Mouse (Mus musculus): ENCODE measurements around the gene Pgap2. TPM values are rescaled to one million over a fixed set of nuclear protein-coding genes. Genes with fewer than 3 reads are reported as not detected.
A peak's percentile ranks its signal among the peaks of the same experiment; 100 is the strongest.

The Pgap2 gene
- total and polyA plus RNA-seq, 3 experiments = 19.1 to 61.9 (median 24.1) TPM

- Histone ChIP-seq H3K27me3 (ENCODE audit: insufficient read depth, low read length) (no peaks in the 10 kb centered on the region), H3K9me3 (replicated peaks) (no peaks in the 10 kb centered on the region), H3K36me3 (replicated peaks) (peaks cover 18% of the 10 kb centered on the region), H3K4me3 (ENCODE audit: low read depth, low read length) (peak overlapping the region; percentile 91), H3K4me1 (ENCODE audit: insufficient read depth, low read depth, low read length) (peaks cover 48% of the 10 kb centered on the region)
- TF ChIP-seq POLR2AphosphoS5 (IDR thresholded peaks at IDR 0.05; ENCODE audit: insufficient replicate concordance, low read depth, low read length) (no peak), CTCF (IDR thresholded peaks at IDR 0.05; ENCODE audit: low read depth, low read length) (peak; percentile 58; the same call in 1 of the 2 replicates)
- ATAC-seq (ENCODE audit: extremely low read depth, insufficient number of reproducible peaks, low FRiP score, poor library complexity, severe bottlenecking) = peak; percentile 80
- peak; percentile 93 for DNase-seq (ENCODE audit: low spot score)
Measured at GRCm38 (mm10) chr7:102267113-102267579, 57.1 kb downstream of the Pgap2 start.

- peak within 1 kb of the TSS; percentile 91 for H3K4me3 ChIP-seq (ENCODE audit: low read depth, low read length)
- DNase-seq (ENCODE audit: low spot score) (peak; percentile 80), ATAC-seq (ENCODE audit: extremely low read depth, insufficient number of reproducible peaks, low FRiP score, poor library complexity, severe bottlenecking) (no peak)
- TF ChIP-seq GATA2 (IDR thresholded peaks at IDR 0.05; ENCODE audit: borderline replicate concordance, low read depth, low read length) (no peak), CTCF (IDR thresholded peaks at IDR 0.05; ENCODE audit: low read depth, low read length) (no peak), GATA1 (IDR thresholded peaks at IDR 0.05; ENCODE audit: borderline replicate concordance, low read length) (no peak), TAL1 (conservative IDR thresholded peaks at IDR 0.05; ENCODE audit: low read depth, low read length) (no peak), POLR2AphosphoS5 (IDR thresholded peaks at IDR 0.05; ENCODE audit: insufficient replicate concordance, low read depth, low read length) (no peak)
- H3K27me3 ChIP-seq (ENCODE audit: insufficient read depth, low read length) = no peaks in the 10 kb centered on the region
- H3K36me3 ChIP-seq (replicated peaks) = peaks cover 23% of the 10 kb centered on the region
- no peaks in the 10 kb centered on the region for H3K9me3 ChIP-seq (replicated peaks)
- peaks cover 53% of the 10 kb centered on the region for H3K4me1 ChIP-seq (ENCODE audit: insufficient read depth, low read depth, low read length)
Measured at GRCm38 (mm10) chr7:102267601-102268394, 57.8 kb downstream of the Pgap2 start, which contains the start of gene Stim1. TSS of gene Stim1 (plus strand) at chr7:102267806.

GRCm38 (mm10) chr7:102268395-102268748, 58.4 kb downstream of the Pgap2 start:
- Histone ChIP-seq H3K4me3 (ENCODE audit: low read depth, low read length) (peak overlapping the region; percentile 91), H3K27me3 (ENCODE audit: insufficient read depth, low read length) (no peaks in the 10 kb centered on the region), H3K9me3 (replicated peaks) (no peaks in the 10 kb centered on the region), H3K4me1 (ENCODE audit: insufficient read depth, low read depth, low read length) (peaks cover 53% of the 10 kb centered on the region), H3K36me3 (replicated peaks) (peaks cover 26% of the 10 kb centered on the region)
- ATAC-seq (ENCODE audit: extremely low read depth, insufficient number of reproducible peaks, low FRiP score, poor library complexity, severe bottlenecking) (no peak), DNase-seq (ENCODE audit: low spot score) (no peak)
- TF ChIP-seq POLR2AphosphoS5 (IDR thresholded peaks at IDR 0.05; ENCODE audit: insufficient replicate concordance, low read depth, low read length) = no peak
- no peak for TF ChIP-seq GATA2 (IDR thresholded peaks at IDR 0.05; ENCODE audit: borderline replicate concordance, low read depth, low read length)
- TF ChIP-seq CTCF (IDR thresholded peaks at IDR 0.05; ENCODE audit: low read depth, low read length) = no peak
- no peak for TF ChIP-seq TAL1 (conservative IDR thresholded peaks at IDR 0.05; ENCODE audit: low read depth, low read length)
- no peak for TF ChIP-seq GATA1 (IDR thresholded peaks at IDR 0.05; ENCODE audit: borderline replicate concordance, low read length)

GRCm38 (mm10) chr7:102272422-102272948, 62.5 kb downstream of the Pgap2 start:
- ATAC-seq (ENCODE audit: extremely low read depth, insufficient number of reproducible peaks, low FRiP score, poor library complexity, severe bottlenecking) = no peak
- Histone ChIP-seq H3K4me1 (ENCODE audit: insufficient read depth, low read depth, low read length) (peaks cover 41% of the 10 kb centered on the region), H3K27me3 (ENCODE audit: insufficient read depth, low read length) (no peaks in the 10 kb centered on the region), H3K9me3 (replicated peaks) (no peaks in the 10 kb centered on the region), H3K4me3 (ENCODE audit: low read depth, low read length) (no peak overlapping the region), H3K36me3 (replicated peaks) (peaks cover 35% of the 10 kb centered on the region)
- no peak for DNase-seq (ENCODE audit: low spot score)
- TF ChIP-seq GATA1 (IDR thresholded peaks at IDR 0.05; ENCODE audit: borderline replicate concordance, low read length) (no peak), CTCF (IDR thresholded peaks at IDR 0.05; ENCODE audit: low read depth, low read length) (no peak), POLR2AphosphoS5 (IDR thresholded peaks at IDR 0.05; ENCODE audit: insufficient replicate concordance, low read depth, low read length) (no peak), TAL1 (conservative IDR thresholded peaks at IDR 0.05; ENCODE audit: low read depth, low read length) (no peak)

GRCm38 (mm10) chr7:102281403-102281802, 71.4 kb downstream of the Pgap2 start:
- Histone ChIP-seq H3K4me3 (ENCODE audit: low read depth, low read length) (no peak overlapping the region), H3K4me1 (ENCODE audit: insufficient read depth, low read depth, low read length) (no peaks in the 10 kb centered on the region), H3K36me3 (replicated peaks) (peaks cover 21% of the 10 kb centered on the region), H3K9me3 (replicated peaks) (no peaks in the 10 kb centered on the region), H3K27me3 (ENCODE audit: insufficient read depth, low read length) (no peaks in the 10 kb centered on the region)
- ATAC-seq (ENCODE audit: extremely low read depth, insufficient number of reproducible peaks, low FRiP score, poor library complexity, severe bottlenecking) = no peak
- TF ChIP-seq CTCF (IDR thresholded peaks at IDR 0.05; ENCODE audit: low read depth, low read length) (no peak), TAL1 (conservative IDR thresholded peaks at IDR 0.05; ENCODE audit: low read depth, low read length) (no peak), GATA2 (IDR thresholded peaks at IDR 0.05; ENCODE audit: borderline replicate concordance, low read depth, low read length) (no peak), GATA1 (IDR thresholded peaks at IDR 0.05; ENCODE audit: borderline replicate concordance, low read length) (no peak), POLR2AphosphoS5 (IDR thresholded peaks at IDR 0.05; ENCODE audit: insufficient replicate concordance, low read depth, low read length) (no peak)
- no peak for DNase-seq (ENCODE audit: low spot score)

- no peak for TF ChIP-seq CTCF (IDR thresholded peaks at IDR 0.05; ENCODE audit: low read depth, low read length)
- no peak for TF ChIP-seq GATA2 (IDR thresholded peaks at IDR 0.05; ENCODE audit: borderline replicate concordance, low read depth, low read length)
- no peak for TF ChIP-seq TAL1 (conservative IDR thresholded peaks at IDR 0.05; ENCODE audit: low read depth, low read length)
- TF ChIP-seq POLR2AphosphoS5 (IDR thresholded peaks at IDR 0.05; ENCODE audit: insufficient replicate concordance, low read depth, low read length) = no peak
- no peak for TF ChIP-seq GATA1 (IDR thresholded peaks at IDR 0.05; ENCODE audit: borderline replicate concordance, low read length)
- ATAC-seq (ENCODE audit: extremely low read depth, insufficient number of reproducible peaks, low FRiP score, poor library complexity, severe bottlenecking) = no peak
- no peak for DNase-seq (ENCODE audit: low spot score)
- H3K9me3 ChIP-seq (replicated peaks) = no peaks in the 10 kb centered on the region
- no peaks in the 10 kb centered on the region for H3K4me1 ChIP-seq (ENCODE audit: insufficient read depth, low read depth, low read length)
- no peak overlapping the region for H3K4me3 ChIP-seq (ENCODE audit: low read depth, low read length)
- H3K27me3 ChIP-seq (ENCODE audit: insufficient read depth, low read length) = no peaks in the 10 kb centered on the region
- peaks cover 18% of the 10 kb centered on the region for H3K36me3 ChIP-seq (replicated peaks)
Measured at GRCm38 (mm10) chr7:102282261-102282660, 72.3 kb downstream of the Pgap2 start.

Other genes starting within 250 kb of the Pgap2 start
- 4.2 and 6.5 TPM in 2 replicates for gene Il18bp, start 191.5 kb upstream of the Pgap2 start, total RNA-seq (2014; fragmentation: Nextera tagmentation)
- gene Il18bp, start 191.5 kb upstream of the Pgap2 start, total RNA-seq (2017) = 2.5 and 2.7 TPM in 2 replicates
- 1.8 TPM in 2 replicates for gene Il18bp, start 191.5 kb upstream of the Pgap2 start, polyA plus RNA-seq (2012)
- gene Rnf121, start 144.7 kb upstream of the Pgap2 start, total RNA-seq (2014; fragmentation: Nextera tagmentation) = 8.6 and 11.8 TPM in 2 replicates
- gene Rnf121, start 144.7 kb upstream of the Pgap2 start, total RNA-seq (2017) = 10.9 and 11.4 TPM in 2 replicates
- gene Rnf121, start 144.7 kb upstream of the Pgap2 start, polyA plus RNA-seq (2012) = 1.7 and 2.7 TPM in 2 replicates
- 29.5 and 45.5 TPM in 2 replicates for gene Xndc1, start 144.7 kb upstream of the Pgap2 start, total RNA-seq (2014; fragmentation: Nextera tagmentation)
- 35.4 and 39.4 TPM in 2 replicates for gene Xndc1, start 144.7 kb upstream of the Pgap2 start, total RNA-seq (2017)
- gene Xndc1, start 144.7 kb upstream of the Pgap2 start, polyA plus RNA-seq (2012) = 25.0 and 29.7 TPM in 2 replicates
- gene Xntrpc, start 144.5 kb upstream of the Pgap2 start, total RNA-seq (2014; fragmentation: Nextera tagmentation) = 0.39 and 1.4 TPM in 2 replicates
- gene Xntrpc, start 144.5 kb upstream of the Pgap2 start, total RNA-seq (2017) = 0.44 and 0.46 TPM in 2 replicates
- gene Xntrpc, start 144.5 kb upstream of the Pgap2 start, polyA plus RNA-seq (2012) = 0.21 and 0.31 TPM in 2 replicates
- gene Trpc2, start 127.1 kb upstream of the Pgap2 start, total RNA-seq (2014; fragmentation: Nextera tagmentation) = 0.45 TPM in 1 of 2 replicates, not detected in the other
- not detected in 2 replicates for gene Trpc2, start 127.1 kb upstream of the Pgap2 start, total RNA-seq (2017)
- gene Trpc2, start 127.1 kb upstream of the Pgap2 start, polyA plus RNA-seq (2012) = not detected in 2 replicates
- gene Art1, start 108.5 kb upstream of the Pgap2 start, total RNA-seq (2014; fragmentation: Nextera tagmentation) = not detected in 2 replicates
- 0.22 TPM in 1 of 2 replicates, not detected in the other for gene Art1, start 108.5 kb upstream of the Pgap2 start, total RNA-seq (2017)
- gene Art1, start 108.5 kb upstream of the Pgap2 start, polyA plus RNA-seq (2012) = not detected in 2 replicates
- gene Art5, start 100.7 kb upstream of the Pgap2 start, total RNA-seq (2014; fragmentation: Nextera tagmentation) = not detected in 2 replicates
- 0.16 TPM in 1 of 2 replicates, not detected in the other for gene Art5, start 100.7 kb upstream of the Pgap2 start, total RNA-seq (2017)
- not detected in 2 replicates for gene Art5, start 100.7 kb upstream of the Pgap2 start, polyA plus RNA-seq (2012)
- gene Chrna10, start 93.4 kb upstream of the Pgap2 start, total RNA-seq (2014; fragmentation: Nextera tagmentation) = not detected in 2 replicates
- 0.11 TPM in 1 of 2 replicates, not detected in the other for gene Chrna10, start 93.4 kb upstream of the Pgap2 start, total RNA-seq (2017)
- gene Chrna10, start 93.4 kb upstream of the Pgap2 start, polyA plus RNA-seq (2012) = not detected in 2 replicates
- gene Nup98, start within 50 bp of the Pgap2 start, total RNA-seq (2014; fragmentation: Nextera tagmentation) = 172 and 179 TPM in 2 replicates
- gene Nup98, start within 50 bp of the Pgap2 start, total RNA-seq (2017) = 54.4 and 60.5 TPM in 2 replicates
- gene Nup98, start within 50 bp of the Pgap2 start, polyA plus RNA-seq (2012) = 8.4 and 11.3 TPM in 2 replicates
- gene Rhog, start 45.8 kb downstream of the Pgap2 start, total RNA-seq (2014; fragmentation: Nextera tagmentation) = 240 and 241 TPM in 2 replicates
- 50.4 and 68.5 TPM in 2 replicates for gene Rhog, start 45.8 kb downstream of the Pgap2 start, total RNA-seq (2017)
- gene Rhog, start 45.8 kb downstream of the Pgap2 start, polyA plus RNA-seq (2012) = 121 and 212 TPM in 2 replicates
- gene Stim1, start 57.6 kb downstream of the Pgap2 start, total RNA-seq (2014; fragmentation: Nextera tagmentation) = 25.8 and 27.3 TPM in 2 replicates
- 24.2 and 25.1 TPM in 2 replicates for gene Stim1, start 57.6 kb downstream of the Pgap2 start, total RNA-seq (2017)
- gene Stim1, start 57.6 kb downstream of the Pgap2 start, polyA plus RNA-seq (2012) = 20.2 and 35.8 TPM in 2 replicates
- gene Rrm1, start 231.5 kb downstream of the Pgap2 start, total RNA-seq (2014; fragmentation: Nextera tagmentation) = 264 and 285 TPM in 2 replicates
- gene Rrm1, start 231.5 kb downstream of the Pgap2 start, total RNA-seq (2017) = 524 and 591 TPM in 2 replicates
- gene Rrm1, start 231.5 kb downstream of the Pgap2 start, polyA plus RNA-seq (2012) = 64.3 and 131 TPM in 2 replicates